23 mouse cellular contexts compared by ENCODE assay signal in the genomic region with DNA sequence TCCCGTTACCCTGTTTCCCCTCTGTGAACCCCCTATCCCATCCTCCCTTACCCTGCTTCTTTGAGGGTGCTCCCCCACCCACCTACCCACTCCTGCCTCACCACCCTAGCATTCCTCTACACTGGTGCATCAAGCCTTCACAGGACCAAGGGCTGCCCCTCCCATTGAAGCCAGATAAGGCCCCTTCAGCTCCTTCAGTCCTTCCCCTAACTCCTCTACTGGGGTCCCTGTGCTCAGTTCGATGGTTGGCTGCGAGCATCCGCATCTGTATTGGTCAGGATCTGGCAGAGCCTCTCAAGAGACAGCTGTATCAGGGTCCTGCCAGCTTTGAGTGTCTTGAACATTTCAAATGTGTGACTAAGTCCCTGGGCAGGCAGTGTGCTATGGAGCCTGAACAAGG. TPM values are rescaled to one million over a fixed set of nuclear protein-coding genes. Genes with fewer than 3 reads are reported as not detected.
DNase-seq lines count a peak whose midpoint lies in the region; ATAC-seq and TF ChIP-seq lines count a peak whose summit lies in the region.
"Not testable (repeated sequence)": the region's sequence is repeated elsewhere in the genome, so short reads cannot be mapped to it uniquely, and the experiment has no call there.
"Had no signal": no experiment of that assay in that cellular context is flagged by ENCODE, and none has a peak within 500 bp of the region (broad histone marks: within the 10 kb centered on the region; RNA-seq: fewer than 3 reads in every experiment).

No protein-coding gene starts in this region.

- not testable (repeated sequence) for H3K4me2 ChIP-seq in embryonic facial prominence, embryonic 15.5 days (replicated peaks); lung, embryonic 14.5 days; midbrain, embryonic 11.5 days

- WGBS in embryonic facial prominence, embryonic 15.5 days = 67% methylated on average over 4 of the region's 4 CpGs
- 73% methylated on average over 4 of the region's 4 CpGs for WGBS in lung, embryonic 14.5 days
- 96% methylated on average over 4 of the region's 4 CpGs for WGBS in midbrain, embryonic 11.5 days

- H3K9ac ChIP-seq in embryonic facial prominence, embryonic 15.5 days; lung, embryonic 14.5 days; midbrain, embryonic 11.5 days (ENCODE audit: low read length): not testable (repeated sequence)

- intact Hi-C loops in gastrocnemius, postnatal 14 days (cut with DNase I; ENCODE audit: low total_unique reads) = not testable (repeated sequence)

- H3K27ac ChIP-seq in embryonic facial prominence, embryonic 15.5 days (replicated peaks) = peak overlapping the region; percentile 31; the same call in 1 of the 2 replicates
- not testable (repeated sequence) for H3K27ac ChIP-seq in lung, embryonic 14.5 days (ENCODE audit: low read depth); midbrain, embryonic 11.5 days (ENCODE audit: low read depth, low read length)

- DNase-seq in gastrocnemius, postnatal 14 days = peak; percentile 20
- peak; percentile 90 for DNase-seq in heart, adult 11 months
- DNase-seq in lung, embryonic 14.5 days = peak; percentile 13
- peak; percentile 33 for DNase-seq in midbrain, embryonic 11.5 days (ENCODE audit: low spot score, missing footprints)

- not testable (repeated sequence) for H3K4me1 ChIP-seq in embryonic facial prominence, embryonic 15.5 days; lung, embryonic 14.5 days (ENCODE audit: insufficient read depth); midbrain, embryonic 11.5 days (ENCODE audit: control insufficient read depth, insufficient read depth, low read length)

- H3K27me3 ChIP-seq in embryonic facial prominence, embryonic 15.5 days; lung, embryonic 14.5 days (ENCODE audit: insufficient read depth, low read length); midbrain, embryonic 11.5 days (ENCODE audit: control insufficient read depth, insufficient read depth, low read length): not testable (repeated sequence)

- not testable (repeated sequence) for TF ChIP-seq CTCF in lung, embryonic 14.5 days (IDR thresholded peaks at IDR 0.05; ENCODE audit: low read depth)

- ATAC-seq in embryonic facial prominence, embryonic 15.5 days (ENCODE audit: insufficient number of reproducible peaks, low FRiP score, low TSS enrichment, low read depth); lung, embryonic 14.5 days (ENCODE audit: insufficient read depth); midbrain, embryonic 11.5 days (ENCODE audit: low FRiP score): not testable (repeated sequence)

- H3K9me3 ChIP-seq in embryonic facial prominence, embryonic 15.5 days (replicated peaks); lung, embryonic 14.5 days (ENCODE audit: low read depth, low read length); midbrain, embryonic 11.5 days (ENCODE audit: control insufficient read depth, low read length): not testable (repeated sequence)

- not testable (repeated sequence) for H3K36me3 ChIP-seq in embryonic facial prominence, embryonic 15.5 days; lung, embryonic 14.5 days (ENCODE audit: insufficient read depth); midbrain, embryonic 11.5 days (ENCODE audit: control insufficient read depth, insufficient read depth, low read length)

- not testable (repeated sequence) for H3K4me3 ChIP-seq in embryonic facial prominence, embryonic 15.5 days (replicated peaks); lung, embryonic 14.5 days (ENCODE audit: low read depth, low read length); midbrain, embryonic 11.5 days (ENCODE audit: low read depth, low read length)

RNA-seq across cellular contexts. Expression of a gene that starts 2.9 kb away (rescaled TPM):
- not detected in 2 replicates for polyA plus RNA-seq in embryonic facial prominence, embryonic 15.5 days (2015; fragmentation: Nextera tagmentation; extraction: Ambion mirVana)
- not detected for total RNA-seq in gastrocnemius, postnatal 14 days (2021)
- not detected in 2 replicates for polyA plus RNA-seq in lung, embryonic 14.5 days (2014; fragmentation: Nextera tagmentation; extraction: Ambion mirVana)
- polyA plus RNA-seq in midbrain, embryonic 11.5 days (2014; fragmentation: Nextera tagmentation; extraction: Ambion mirVana) = not detected in 2 replicates
- total RNA-seq: adrenal gland, adult 18-20 months; adrenal gland, adult 8-10 months; adrenal gland, postnatal 14 days; adrenal gland, postnatal 36 days; ES-E14; MEL had no signal
- polyA plus RNA-seq: C2C12; cerebellum, adult 2 months; cortical plate, adult 2 months; embryonic facial prominence, embryonic 10.5 days; embryonic facial prominence, embryonic 12.5 days; embryonic facial prominence, embryonic 14.5 days; erythroblast, embryonic 14.5 days; forebrain, embryonic 10.5 days; forebrain, embryonic 12.5 days; forebrain, embryonic 14.5 days; forebrain, embryonic 16.5 days; Patski had no signal

Comparison
In these comparisons a context has a peak if more than half of its experiments do, and no peak if none do; other contexts are left out.
1. DNase-seq: peak in every context shown above with its lines; median percentile 90 in heart, adult 11 months; 33 in midbrain, embryonic 11.5 days; 20 in gastrocnemius, postnatal 14 days; 13 in lung, embryonic 14.5 days.